Mouse (Mus musculus) spleen, embryonic (tissue): ENCODE results near the gene Aarsd1.
"Not testable (repeated sequence)": the region's sequence is repeated elsewhere in the genome, so short reads cannot be mapped to it uniquely, and the experiment has no call there.

Experiments used
- CTCF ChIA-PET: fragments of 350-600 bp; sonication (Branson Sonifier 250); formaldehyde crosslinking; loops from one replicate; lab custom pipeline; 2022; lab: Charles Lee

Gene Aarsd1

GRCm38 (mm10) chr11:101448274-101448746 lies 30.9 kb upstream of the Aarsd1 start, which contains the start of gene Ifi35:
TSS of gene Ifi35 (plus strand) at chr11:101448407.
- CTCF ChIA-PET = no interaction called here

GRCm38 (mm10) chr11:101447786-101448185 lies 30.4 kb upstream of the Aarsd1 start:
- CTCF ChIA-PET = no interaction called here

- CTCF ChIA-PET = not testable (repeated sequence)
Measured at GRCm38 (mm10) chr11:101446860-101447259, 29.4 kb upstream of the Aarsd1 start.

- CTCF ChIA-PET = no interaction called here
Measured at GRCm38 (mm10) chr11:101446319-101446718, 28.9 kb upstream of the Aarsd1 start.

GRCm38 (mm10) chr11:101442760-101443159 lies 25.3 kb upstream of the Aarsd1 start:
- CTCF ChIA-PET = no interaction called here

- CTCF ChIA-PET = interaction anchor here (0.5 to 1.1 kb wide), 2 partner anchors 24 to 728 kb away, joined by 3 to 7 read pairs; partner anchors contain the start of genes Hspb9 and Vat1
Measured at GRCm38 (mm10) chr11:101442127-101442693, 24.8 kb upstream of the Aarsd1 start, which contains the start of gene Rpl27. TSS of gene Rpl27 (plus strand) at chr11:101442298.

- CTCF ChIA-PET = interaction anchor here (0.5 to 1.1 kb wide), 2 partner anchors 728 to 807 kb away, joined by 3 read pairs; partner anchors contain the start of genes BC030867 and Hspb9
Measured at GRCm38 (mm10) chr11:101441450-101442126, 24.2 kb upstream of the Aarsd1 start.

GRCm38 (mm10) chr11:101438006-101438405 lies 20.6 kb upstream of the Aarsd1 start:
- CTCF ChIA-PET = not testable (repeated sequence)

- CTCF ChIA-PET = no interaction called here
Measured at GRCm38 (mm10) chr11:101436916-101437315, 19.5 kb upstream of the Aarsd1 start.

GRCm38 (mm10) chr11:101435831-101436230 lies 18.4 kb upstream of the Aarsd1 start:
- CTCF ChIA-PET = no interaction called here

- CTCF ChIA-PET = interaction anchor here (1.3 kb wide), 1 partner anchor 9 kb away, joined by 3 read pairs; the partner anchor contains the start of genes Gm27029, Ptges3l and Rundc1
Measured at GRCm38 (mm10) chr11:101433396-101433795, 16.0 kb upstream of the Aarsd1 start.

- CTCF ChIA-PET = no interaction called here
Measured at GRCm38 (mm10) chr11:101431327-101431726, 13.9 kb upstream of the Aarsd1 start.

- CTCF ChIA-PET = no interaction called here
Measured at GRCm38 (mm10) chr11:101426165-101426564, 8.8 kb upstream of the Aarsd1 start.

- CTCF ChIA-PET = interaction anchor here (0.6 to 1.1 kb wide), 2 partner anchors 9 to 169 kb away, joined by 3 to 4 read pairs; no protein-coding TSS in a partner anchor
Measured at GRCm38 (mm10) chr11:101424925-101425813, 7.8 kb upstream of the Aarsd1 start, which contains the start of the genes Rundc1 and Ptges3l. TSS of gene Rundc1 (plus strand) at chr11:101425085. TSS of gene Ptges3l (minus strand) at chr11:101425333.

- CTCF ChIA-PET = interaction anchor here (0.6 to 1.1 kb wide), 2 partner anchors 10 to 168 kb away, joined by 3 to 4 read pairs; no protein-coding TSS in a partner anchor
Measured at GRCm38 (mm10) chr11:101424105-101424851, 6.9 kb upstream of the Aarsd1 start, which contains the start of gene Gm27029. TSS of gene Gm27029 (minus strand) at chr11:101424796.

GRCm38 (mm10) chr11:101420148-101420547 lies 2.7 kb upstream of the Aarsd1 start:
- CTCF ChIA-PET = no interaction called here

- CTCF ChIA-PET = no interaction called here
Measured at GRCm38 (mm10) chr11:101419610-101420009, 2.2 kb upstream of the Aarsd1 start.

GRCm38 (mm10) chr11:101418991-101419390 lies 1.6 kb upstream of the Aarsd1 start:
- CTCF ChIA-PET = no interaction called here

GRCm38 (mm10) chr11:101416433-101417100 lies 848 bp downstream of the Aarsd1 start:
- CTCF ChIA-PET = interaction anchor here (0.6 to 0.7 kb wide), 2 partner anchors 24 to 98 kb away, joined by 3 read pairs; no protein-coding TSS in a partner anchor

- CTCF ChIA-PET = no interaction called here
Measured at GRCm38 (mm10) chr11:101415306-101415705, 2.1 kb downstream of the Aarsd1 start.
